Mouse (Mus musculus) urinary bladder, adult 2 months (tissue): ENCODE results near the gene Cypt4. TPM values are rescaled to one million over a fixed set of nuclear protein-coding genes. Genes with fewer than 3 reads are reported as not detected.
"Not testable (repeated sequence)": the region's sequence is repeated elsewhere in the genome, so short reads cannot be mapped to it uniquely, and the experiment has no call there.

ENCODE experiments used
- DNase-seq: peaks from one replicate; pipeline ENCODE4 v3.0.0; 2022; ENCODE audit warnings: low spot score
- polyA plus RNA-seq: library from polyadenylated mRNA; depleted of rRNA; stranded (reverse); fragments of >200 nt; gene quantifications from 2 replicates; pipeline ENCODE4 v1.2.3, GENCODE M21; 2012; rRNA removed

Gene Cypt4
- polyA plus RNA-seq, result not detected in 2 replicates

- DNase-seq, result no peak
These were observed at the start of gene Cypt4 for GRCm38 (mm10) chr9:24624896-24625295. TSS of gene Cypt4 (plus strand) at chr9:24625196.

- not testable (repeated sequence) for DNase-seq
These were observed 12.3 kb downstream of the Cypt4 start for GRCm38 (mm10) chr9:24637341-24637740.

Other genes with a start within 250 kb of the Cypt4 start
- gene Dpy19l1, start 122.1 kb upstream of the Cypt4 start, polyA plus RNA-seq, result 17.8 and 18.4 TPM in 2 replicates
- gene Dpy19l2, start 71.1 kb downstream of the Cypt4 start, polyA plus RNA-seq, result 0.94 and 0.98 TPM in 2 replicates
- 10.6 and 12.9 TPM in 2 replicates for gene Tbx20, start 149.1 kb downstream of the Cypt4 start, polyA plus RNA-seq